ENCODE assay signal across 15 mouse cellular contexts in genomic region chr8:114816343-114816742, GRCm38 (mm10).
DNase-seq lines count a peak whose midpoint lies in the region; ATAC-seq and TF ChIP-seq lines count a peak whose summit lies in the region.
"Had no signal": no experiment of that assay in that cellular context is flagged by ENCODE, and none has a peak within 500 bp of the region (broad histone marks: within the 10 kb centered on the region; RNA-seq: fewer than 3 reads in every experiment).

No protein-coding gene starts in this region.

- 0 out of 2 replicates have a peak, but pooled peaks have one; percentile 17 for ATAC-seq in liver, postnatal 0 days
- no peak for ATAC-seq in liver, embryonic 11.5 days (replicated peaks; ENCODE audit: low FRiP score)
- peak; percentile 13 for ATAC-seq in CD4-positive, CD25-positive, alpha-beta regulatory T cell, adult 4 months
- ATAC-seq in stomach, postnatal 0 days (ENCODE audit: low FRiP score, low TSS enrichment) = no peak
- ATAC-seq: activated CD4-positive, CD25-positive, alpha-beta regulatory T cell, adult 4 months had no signal

- no peak overlapping the region for H3K4me2 ChIP-seq in liver, postnatal 0 days (ENCODE audit: low read depth, low read length)
- no peak overlapping the region for H3K4me2 ChIP-seq in liver, embryonic 11.5 days
- H3K4me2 ChIP-seq in stomach, postnatal 0 days (replicated peaks; ENCODE audit: low read depth) = no peak overlapping the region
- H3K4me2 ChIP-seq: limb, embryonic 12.5 days; neural tube, embryonic 13.5 days had no signal

- no peak for TF ChIP-seq EP300 in liver, postnatal 0 days (IDR thresholded peaks at IDR 0.05; ENCODE audit: low read depth)
- TF ChIP-seq EP300 in stomach, postnatal 0 days (optimal IDR thresholded peaks at IDR 0.05) = no peak

- WGBS in liver, postnatal 0 days (ENCODE audit: insufficient replicate concordance) = 48% methylated on average over 12 of the region's 12 CpGs
- 72% methylated on average over 12 of the region's 12 CpGs for WGBS in liver, embryonic 11.5 days
- WGBS in stomach, postnatal 0 days = 67% methylated on average over 12 of the region's 12 CpGs

- no peak overlapping the region for H3K27ac ChIP-seq in liver, postnatal 0 days (ENCODE audit: low read depth)
- H3K27ac ChIP-seq in liver, embryonic 11.5 days (ENCODE audit: low read depth, low read length) = no peak overlapping the region
- H3K27ac ChIP-seq in stomach, postnatal 0 days (replicated peaks) = no peak overlapping the region
- H3K27ac ChIP-seq: limb, embryonic 12.5 days; neural tube, embryonic 13.5 days had no signal

- H3K27me3 ChIP-seq in liver, postnatal 0 days (ENCODE audit: insufficient read depth, low read length) = no peaks in the 10 kb centered on the region
- no peaks in the 10 kb centered on the region for H3K27me3 ChIP-seq in liver, embryonic 11.5 days (replicated peaks; ENCODE audit: control insufficient read depth, insufficient read depth, low read length)
- H3K27me3 ChIP-seq in stomach, postnatal 0 days (ENCODE audit: control insufficient read depth, insufficient read depth, low read length) = no peaks in the 10 kb centered on the region
- H3K27me3 ChIP-seq: neural tube, embryonic 13.5 days had no signal

- no peak overlapping the region for H3K9ac ChIP-seq in liver, postnatal 0 days (replicated peaks)
- no peak overlapping the region for H3K9ac ChIP-seq in liver, embryonic 11.5 days (ENCODE audit: low read depth, low read length)
- H3K9ac ChIP-seq in stomach, postnatal 0 days (ENCODE audit: low read length) = no peak overlapping the region
- H3K9ac ChIP-seq: limb, embryonic 12.5 days; neural tube, embryonic 13.5 days had no signal

- no peak for DNase-seq in liver, postnatal 0 days
- no peak for DNase-seq in liver, embryonic 11.5 days (ENCODE audit: low spot score)
- DNase-seq in induced T-regulatory cell, adult 2 months (ENCODE audit: low read depth) = peak; percentile 36
- no peak for DNase-seq in stomach, postnatal 0 days (ENCODE audit: low spot score)
- no peak for DNase-seq in urinary bladder, postnatal 25 days (ENCODE audit: low spot score)
- no peak for DNase-seq in cerebellum, adult 8-10 months
- DNase-seq in adrenal gland, adult 18-20 months (ENCODE audit: low spot score in 2 of 2) = no peak
- DNase-seq: embryo, embryonic 11 days; heart, postnatal 10 days; kidney, adult 18-20 months had no signal

- peak; percentile 19; the same call in 1 of the 2 replicates for TF ChIP-seq CTCF in liver, postnatal 0 days (IDR thresholded peaks at IDR 0.05; ENCODE audit: low read depth)
- TF ChIP-seq CTCF in stomach, postnatal 0 days (IDR thresholded peaks at IDR 0.05; ENCODE audit: low read depth) = peak; percentile 22; the same call in 1 of the 2 replicates

- no peaks in the 10 kb centered on the region for H3K36me3 ChIP-seq in liver, postnatal 0 days (replicated peaks; ENCODE audit: insufficient read depth, low read length)
- no peaks in the 10 kb centered on the region for H3K36me3 ChIP-seq in liver, embryonic 11.5 days (ENCODE audit: control insufficient read depth, insufficient read depth, low read length)
- no peaks in the 10 kb centered on the region for H3K36me3 ChIP-seq in stomach, postnatal 0 days (ENCODE audit: control insufficient read depth, insufficient read depth, low read length)
- H3K36me3 ChIP-seq: G1E; limb, embryonic 12.5 days; neural tube, embryonic 13.5 days had no signal

- H3K4me3 ChIP-seq in liver, postnatal 0 days (ENCODE audit: low read depth, low read length) = no peak overlapping the region
- no peak overlapping the region for H3K4me3 ChIP-seq in liver, embryonic 11.5 days (ENCODE audit: low read depth, low read length)
- no peak overlapping the region for H3K4me3 ChIP-seq in stomach, postnatal 0 days (ENCODE audit: low read depth, low read length)
- H3K4me3 ChIP-seq: limb, embryonic 12.5 days; neural tube, embryonic 13.5 days had no signal

- H3K4me1 ChIP-seq in liver, postnatal 0 days (ENCODE audit: insufficient read depth) = peaks cover 3% of the 10 kb centered on the region; the same call in 1 of the 2 replicates
- no peaks in the 10 kb centered on the region for H3K4me1 ChIP-seq in liver, embryonic 11.5 days (replicated peaks; ENCODE audit: control insufficient read depth, insufficient read depth, low read length)
- no peaks in the 10 kb centered on the region for H3K4me1 ChIP-seq in stomach, postnatal 0 days (replicated peaks; ENCODE audit: control insufficient read depth, insufficient read depth)

- no peaks in the 10 kb centered on the region for H3K9me3 ChIP-seq in liver, postnatal 0 days (ENCODE audit: low read length)
- H3K9me3 ChIP-seq in liver, embryonic 11.5 days (ENCODE audit: control insufficient read depth, low read length) = no peaks in the 10 kb centered on the region
- H3K9me3 ChIP-seq in stomach, postnatal 0 days (ENCODE audit: control insufficient read depth, low read length) = no peaks in the 10 kb centered on the region
- H3K9me3 ChIP-seq: neural tube, embryonic 13.5 days had no signal

Comparison
In these comparisons a context has a peak if more than half of its experiments do, and no peak if none do; other contexts are left out.
1. ATAC-seq: peak in liver, postnatal 0 days (single experiment) and CD4-positive, CD25-positive, alpha-beta regulatory T cell, adult 4 months (single experiment); none in liver, embryonic 11.5 days (single experiment) and stomach, postnatal 0 days (single experiment).